9 mouse cellular contexts compared by ENCODE assay signal in the genomic region with DNA sequence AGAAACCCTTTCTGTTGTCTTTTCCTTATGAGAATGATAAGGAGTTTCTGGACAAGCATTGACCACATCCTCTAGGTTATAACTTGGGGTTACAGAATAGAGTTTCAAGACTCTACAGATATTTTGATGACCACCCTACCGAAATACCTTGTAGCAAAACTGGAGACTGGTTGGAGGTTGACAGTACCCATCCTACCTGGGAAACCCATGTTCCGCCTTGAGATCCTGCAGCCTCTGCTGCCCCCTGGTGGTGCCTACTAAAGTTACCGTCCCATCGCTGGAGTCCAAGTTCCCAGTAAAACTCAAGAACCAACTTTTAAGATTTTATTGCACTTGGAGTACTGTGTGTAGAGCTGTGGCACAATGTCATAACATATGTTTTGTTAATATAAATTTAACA.
A peak's percentile ranks its signal among the peaks of the same experiment; 100 is the strongest.
DNase-seq lines count a peak whose midpoint lies in the region; ATAC-seq and TF ChIP-seq lines count a peak whose summit lies in the region.
"Had no signal": no experiment of that assay in that cellular context is flagged by ENCODE, and none has a peak within 500 bp of the region (broad histone marks: within the 10 kb centered on the region; RNA-seq: fewer than 3 reads in every experiment).

No protein-coding gene starts in this region.

- no peaks in the 10 kb centered on the region for H3K4me1 ChIP-seq in G1E (ENCODE audit: insufficient read depth, low read depth, low read length)
- H3K4me1 ChIP-seq in cerebellum, adult 2 months (ENCODE audit: control insufficient read depth, insufficient read depth, low read length) = no peaks in the 10 kb centered on the region

- peak; percentile 26; the same call in 1 of the 2 replicates for TF ChIP-seq CTCF in G1E (IDR thresholded peaks at IDR 0.05; ENCODE audit: low read depth, low read length)
- peak; percentile 92 for TF ChIP-seq CTCF in cerebellum, adult 2 months (IDR thresholded peaks at IDR 0.05; ENCODE audit: borderline replicate concordance, insufficient read depth, low read depth, low read length)

- H3K27ac ChIP-seq in cerebellum, adult 2 months (ENCODE audit: insufficient read depth, low read length) = no peak overlapping the region
- H3K27ac ChIP-seq: heart, embryonic 13.5 days had no signal

- DNase-seq in A20 (ENCODE audit: low read depth, low spot score) (peak; percentile 67), G1E (ENCODE audit: low spot score) (no peak)
- peak; percentile 50 to 62 for DNase-seq in cerebellum, adult 2 months
- peak; percentile 35 to 37 for DNase-seq in frontal cortex, postnatal 25 days (ENCODE audit: low spot score in 2 of 2)
- DNase-seq in layer of hippocampus, adult 11-12 months (ENCODE audit: low spot score) = peak; percentile 53
- DNase-seq in lung, postnatal 10 days = peak; percentile 60
- peak; percentile 47 for DNase-seq in right cerebral cortex, postnatal 14 days
- DNase-seq in yolk sac, embryonic 10.5 days (ENCODE audit: low spot score) = no peak

- TF ChIP-seq POLR2A in cerebellum, adult 2 months (IDR thresholded peaks at IDR 0.05; ENCODE audit: borderline replicate concordance, insufficient read depth, low read length) = no peak

- no peaks in the 10 kb centered on the region; the same call in 1 of the 2 replicates for H3K9me3 ChIP-seq in G1E (replicated peaks)
- H3K9me3 ChIP-seq: heart, embryonic 13.5 days had no signal

- no peak overlapping the region for H3K4me3 ChIP-seq in G1E (ENCODE audit: low read depth, low read length)
- H3K4me3 ChIP-seq in cerebellum, adult 2 months (replicated peaks; ENCODE audit: insufficient read depth, low read depth, low read length) = no peak overlapping the region
- H3K4me3 ChIP-seq: heart, embryonic 13.5 days had no signal

- H3K27me3 ChIP-seq in G1E (ENCODE audit: insufficient read depth, low read length) = no peaks in the 10 kb centered on the region
- H3K27me3 ChIP-seq in cerebellum, adult 2 months (ENCODE audit: control insufficient read depth, insufficient read depth, low read length) = no peaks in the 10 kb centered on the region
- H3K27me3 ChIP-seq: heart, embryonic 13.5 days had no signal

- H3K36me3 ChIP-seq in G1E (replicated peaks) = no peaks in the 10 kb centered on the region
- H3K36me3 ChIP-seq: heart, embryonic 13.5 days had no signal

- ATAC-seq in G1E (ENCODE audit: extremely low read depth, insufficient number of reproducible peaks, low FRiP score, poor library complexity, severe bottlenecking) = no peak

- WGBS in cerebellum, adult 2 months = 27% methylated on average over 4 of the region's 4 CpGs

Comparison
In these comparisons a context has a peak if more than half of its experiments do, and no peak if none do; other contexts are left out.
1. DNase-seq: peak in A20 (single experiment), cerebellum, adult 2 months (2 of 2), frontal cortex, postnatal 25 days (2 of 2), layer of hippocampus, adult 11-12 months (single experiment), lung, postnatal 10 days (single experiment) and right cerebral cortex, postnatal 14 days (single experiment); none in G1E (single experiment) and yolk sac, embryonic 10.5 days (single experiment).